Mouse (Mus musculus) ovary, adult 18-20 months (tissue): ENCODE measurements around the gene Ube2i.

Source experiments
- DNase-seq: peaks from one replicate; pipeline ENCODE4 v3.0.0; 2022; ENCODE audit warnings: low spot score, mixed read lengths

Gene Ube2i

GRCm38 (mm10) chr17:25215431-25215830, 59.0 kb downstream of the Ube2i start:
- no peak for DNase-seq
